Mouse (Mus musculus): ENCODE measurements around the gene Baat.

DNA sequence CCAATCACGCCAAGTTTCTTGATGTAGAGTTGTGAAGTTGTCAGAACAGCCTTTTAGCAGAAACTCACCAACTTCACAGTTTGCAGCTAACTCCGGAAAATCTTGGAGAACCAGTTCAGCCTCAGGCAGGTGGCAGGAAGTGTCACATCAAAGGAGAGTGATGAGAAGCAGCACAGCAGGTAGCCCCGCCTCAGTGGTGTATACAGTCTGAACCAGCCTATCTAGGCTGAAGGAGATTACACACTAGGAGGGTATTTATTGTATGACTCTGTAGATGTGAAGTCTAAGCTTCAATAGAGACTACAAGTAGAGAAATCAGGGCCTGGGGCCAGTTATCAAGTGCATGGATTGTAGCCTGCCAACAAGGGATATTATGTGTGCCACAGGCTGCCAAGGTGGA, 25.5 kb downstream of the Baat start:
- TF ChIP-seq CTCF (IDR thresholded peaks at IDR 0.05): no peak
- TF ChIP-seq EP300 (IDR thresholded peaks at IDR 0.05): no peak
